Mouse (Mus musculus) T-helper 17 cell (primary cell): ENCODE results near the gene Xbp1.
"Not testable (repeated sequence)": the region's sequence is repeated elsewhere in the genome, so short reads cannot be mapped to it uniquely, and the experiment has no call there.

Experiments used
- in situ Hi-C, 2 experiments: fragments of 300-600 bp; cut with MboI, MseI; formaldehyde crosslinking; loops; 1 replicate in 1 of 2; 2 replicates in 1 of 2; pipeline ENCODE4 v1.15.1; 2025; ENCODE audit warnings: high pct_unique_total_duplicates in 2 of 2

Gene Xbp1

GRCm38 (mm10) chr11:5526573-5527439 lies 6.3 kb downstream of the Xbp1 start:
- in situ Hi-C loops = no loop called here

- in situ Hi-C loops = no loop called here
These were observed 7.5 kb downstream of the Xbp1 start for GRCm38 (mm10) chr11:5527865-5528523.

GRCm38 (mm10) chr11:5528841-5529240 lies 8.4 kb downstream of the Xbp1 start:
- in situ Hi-C loops = no loop called here

- in situ Hi-C loops = no loop called here
These were observed 9.7 kb downstream of the Xbp1 start for GRCm38 (mm10) chr11:5530172-5530571.

GRCm38 (mm10) chr11:5530717-5531116 lies 10.3 kb downstream of the Xbp1 start:
- in situ Hi-C loops = no loop called here

GRCm38 (mm10) chr11:5533108-5533507 lies 12.6 kb downstream of the Xbp1 start:
- in situ Hi-C loops = no loop called here

GRCm38 (mm10) chr11:5537454-5537853 lies 17.0 kb downstream of the Xbp1 start:
- in situ Hi-C loops = not testable (repeated sequence)

- in situ Hi-C loops = no loop called here
These were observed 19.9 kb downstream of the Xbp1 start for GRCm38 (mm10) chr11:5540331-5540730.

- in situ Hi-C loops = no loop called here
These were observed 20.9 kb downstream of the Xbp1 start for GRCm38 (mm10) chr11:5541230-5541798.

GRCm38 (mm10) chr11:5541799-5542481 lies 21.5 kb downstream of the Xbp1 start, which contains the start of gene Ccdc117:
Ccdc117 (minus strand) TSS chr11:5542187.
- in situ Hi-C loops = no loop called here

GRCm38 (mm10) chr11:5542482-5543185 lies 22.2 kb downstream of the Xbp1 start:
- in situ Hi-C loops = no loop called here

- in situ Hi-C loops = no loop called here
These were observed 22.8 kb downstream of the Xbp1 start for GRCm38 (mm10) chr11:5543281-5543680.

GRCm38 (mm10) chr11:5544709-5545108 lies 24.2 kb downstream of the Xbp1 start:
- in situ Hi-C loops = loop anchor here in 1 of 2 experiments (5.0 kb wide), 1 partner anchor 62 kb away; no protein-coding TSS in a partner anchor

GRCm38 (mm10) chr11:5545457-5545856 lies 25.0 kb downstream of the Xbp1 start:
- in situ Hi-C loops = loop anchor here in 1 of 2 experiments (5.0 kb wide), 1 partner anchor 63 kb away; no protein-coding TSS in a partner anchor

GRCm38 (mm10) chr11:5546693-5547092 lies 26.2 kb downstream of the Xbp1 start:
- in situ Hi-C loops = loop anchor here in 1 of 2 experiments (5.0 kb wide), 1 partner anchor 64 kb away; no protein-coding TSS in a partner anchor

- in situ Hi-C loops = no loop called here
These were observed 31.0 kb downstream of the Xbp1 start for GRCm38 (mm10) chr11:5551430-5551829.

GRCm38 (mm10) chr11:5551931-5552330 lies 31.5 kb downstream of the Xbp1 start:
- in situ Hi-C loops = no loop called here

GRCm38 (mm10) chr11:5560273-5560672 lies 39.8 kb downstream of the Xbp1 start:
- in situ Hi-C loops = no loop called here

- in situ Hi-C loops = no loop called here
These were observed 42.3 kb downstream of the Xbp1 start for GRCm38 (mm10) chr11:5562625-5563268.

- in situ Hi-C loops = no loop called here
These were observed 43.4 kb downstream of the Xbp1 start for GRCm38 (mm10) chr11:5563898-5564297.
